Mouse (Mus musculus) thymus, adult 2 months (tissue): Measurements from ENCODE around the gene Epyc.

Source experiments
- CTCF ChIP-seq: fragments of 200-500 bp; IDR thresholded peaks from 2 replicates; pipeline ENCODE4 v1.5.1; 2012; ENCODE audit warnings: mild to moderate bottlenecking, control low read depth, low read length, moderate library complexity, borderline replicate concordance; ENCODE audit not compliant: control insufficient read depth, poor library complexity, insufficient read depth; ENCODE audit errors: extremely low read depth
- POLR2A ChIP-seq: fragments of 200-500 bp; IDR thresholded peaks from 2 replicates; pipeline ENCODE4 v1.6.1; 2012; ENCODE audit warnings: mild to moderate bottlenecking, low read length, control low read depth, moderate library complexity; ENCODE audit not compliant: control insufficient read depth, poor library complexity, insufficient read depth; ENCODE audit errors: extremely low read depth

- TF ChIP-seq CTCF (no peak), POLR2A (no peak)
Observed at GRCm38 (mm10) chr10:97624381-97624780, 19.5 kb upstream of the Epyc start.
